Mouse (Mus musculus): ENCODE results near the gene Slc3a1. TPM values are rescaled to one million over a fixed set of nuclear protein-coding genes. Genes with fewer than 3 reads are reported as not detected.

Slc3a1 gene
- polyA plus RNA-seq, 1 experiment from 2014 or later: 0.36 TPM

DNA sequence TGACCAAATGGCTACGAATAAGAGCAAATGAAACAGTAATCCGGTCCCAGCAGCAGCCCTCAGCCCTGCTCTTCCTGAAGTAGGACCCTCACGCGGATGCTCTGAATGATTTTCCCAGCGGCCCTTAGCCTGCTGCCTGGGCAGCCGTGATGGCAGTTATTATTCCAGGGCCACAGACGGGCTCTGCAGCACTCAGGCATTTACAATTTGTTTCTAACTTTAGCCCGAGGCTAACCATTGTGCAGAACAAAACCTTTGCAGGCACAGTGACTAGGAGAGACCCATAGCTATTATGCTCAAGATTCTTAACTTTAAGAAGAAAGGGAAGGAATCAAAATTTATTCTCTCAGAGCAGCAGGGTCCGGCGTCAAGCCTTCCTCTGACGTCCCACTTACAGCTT lies 44.2 kb downstream of the Slc3a1 start:
- Histone ChIP-seq H3K4me3 (no peak overlapping the region), H3K4me2 (replicated peaks) (no peak overlapping the region), H3K9ac (replicated peaks) (no peak overlapping the region), H3K27me3 (no peaks in the 10 kb centered on the region), H3K9me3 (no peaks in the 10 kb centered on the region), H3K4me1 (peaks cover 10% of the 10 kb centered on the region; the same call in 1 of the 2 replicates), H3K27ac (replicated peaks) (0 out of 2 replicates have a peak overlapping the region, but pooled peaks have one; percentile 20), H3K36me3 (peaks cover 47% of the 10 kb centered on the region)
- 0 out of 2 replicates have a peak, but pooled peaks have one; percentile 32 for ATAC-seq (replicated peaks)
- 10% methylated on average over 11 of the region's 11 CpGs for WGBS

DNA sequence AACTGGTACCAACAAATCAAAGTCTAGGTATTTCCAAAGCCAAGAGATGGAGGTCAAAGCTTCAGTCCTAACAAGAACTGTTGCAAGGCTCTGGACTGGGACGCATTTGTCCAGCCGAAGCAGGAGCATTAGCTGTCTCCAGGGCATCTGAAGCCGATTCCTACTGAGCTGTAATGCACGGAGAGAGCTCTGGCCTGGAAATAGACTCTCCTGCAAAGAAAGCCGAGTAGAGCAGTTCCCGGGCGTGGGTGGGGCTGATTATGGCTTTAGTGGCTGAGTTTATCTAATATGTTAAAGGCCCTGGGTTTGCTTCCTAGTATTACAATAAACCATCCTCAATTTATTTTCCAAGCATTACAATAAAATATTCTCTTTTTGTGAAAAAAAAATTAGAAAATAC lies 45.0 kb downstream of the Slc3a1 start:
- H3K4me2 ChIP-seq (replicated peaks): no peak overlapping the region
- peaks cover 10% of the 10 kb centered on the region; the same call in 1 of the 2 replicates for H3K4me1 ChIP-seq
- ATAC-seq (replicated peaks): 0 out of 2 replicates have a peak, but pooled peaks have one; percentile 4
- H3K9me3 ChIP-seq: no peaks in the 10 kb centered on the region
- no peak overlapping the region for H3K4me3 ChIP-seq
- H3K9ac ChIP-seq (replicated peaks): no peak overlapping the region
- 31% methylated on average over 7 of the region's 7 CpGs for WGBS
- H3K27ac ChIP-seq (replicated peaks): no peak overlapping the region
- H3K27me3 ChIP-seq: no peaks in the 10 kb centered on the region
- H3K36me3 ChIP-seq: peaks cover 52% of the 10 kb centered on the region

DNA sequence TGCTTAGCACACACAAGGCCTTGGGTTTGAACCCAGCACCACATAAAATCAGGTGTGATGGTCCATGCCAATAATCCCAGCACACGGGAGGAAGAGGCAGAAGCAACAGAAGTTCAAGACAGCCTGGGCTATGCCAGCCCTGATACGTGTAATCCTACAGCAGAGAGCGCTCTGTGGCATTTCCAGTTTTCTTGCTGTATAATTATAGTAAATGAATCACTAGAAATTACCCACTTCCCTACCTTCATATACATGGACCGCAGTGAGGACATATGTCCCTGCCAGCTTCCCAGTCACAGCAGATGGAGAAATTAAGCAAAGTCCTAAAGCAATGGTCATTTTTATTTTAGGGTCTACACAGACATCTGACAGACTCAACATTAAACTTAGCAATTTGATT lies 45.9 kb downstream of the Slc3a1 start:
- H3K9me3 ChIP-seq: no peaks in the 10 kb centered on the region
- no peak overlapping the region for H3K4me3 ChIP-seq
- no peak overlapping the region for H3K4me2 ChIP-seq (replicated peaks)
- peaks cover 54% of the 10 kb centered on the region for H3K36me3 ChIP-seq
- no peak for ATAC-seq (replicated peaks)
- no peak overlapping the region for H3K27ac ChIP-seq (replicated peaks)
- no peak overlapping the region for H3K9ac ChIP-seq (replicated peaks)
- WGBS: 90% methylated on average over 4 of the region's 4 CpGs
- H3K4me1 ChIP-seq: peaks cover 10% of the 10 kb centered on the region; the same call in 1 of the 2 replicates
- no peaks in the 10 kb centered on the region for H3K27me3 ChIP-seq

DNA sequence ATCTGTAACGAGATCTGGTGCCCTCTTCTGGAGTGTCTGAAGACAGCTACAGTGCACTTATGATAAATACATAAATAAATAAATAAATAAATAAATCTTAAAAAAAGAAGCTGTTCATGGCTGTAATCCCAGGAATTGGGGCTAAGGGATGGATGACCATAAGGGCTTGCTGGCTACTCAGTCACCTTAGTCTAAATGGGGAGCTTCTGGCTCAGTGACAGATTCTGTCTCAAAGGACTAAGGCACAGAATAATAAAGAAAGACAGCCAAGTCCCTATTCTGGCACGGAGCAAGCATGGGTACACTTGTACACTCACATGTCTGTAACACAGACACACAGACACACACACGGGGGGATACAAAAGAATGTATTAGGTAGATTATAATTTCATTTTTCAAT lies 51.1 kb downstream of the Slc3a1 start:
- Histone ChIP-seq H3K4me1 (no peaks in the 10 kb centered on the region), H3K4me3 (no peak overlapping the region), H3K9ac (replicated peaks) (no peak overlapping the region), H3K27me3 (no peaks in the 10 kb centered on the region), H3K27ac (replicated peaks) (no peak overlapping the region), H3K4me2 (replicated peaks) (no peak overlapping the region), H3K36me3 (peaks cover 48% of the 10 kb centered on the region), H3K9me3 (no peaks in the 10 kb centered on the region)
- 79% methylated on average over 3 of the region's 3 CpGs for WGBS
- no peak for ATAC-seq (replicated peaks)

DNA sequence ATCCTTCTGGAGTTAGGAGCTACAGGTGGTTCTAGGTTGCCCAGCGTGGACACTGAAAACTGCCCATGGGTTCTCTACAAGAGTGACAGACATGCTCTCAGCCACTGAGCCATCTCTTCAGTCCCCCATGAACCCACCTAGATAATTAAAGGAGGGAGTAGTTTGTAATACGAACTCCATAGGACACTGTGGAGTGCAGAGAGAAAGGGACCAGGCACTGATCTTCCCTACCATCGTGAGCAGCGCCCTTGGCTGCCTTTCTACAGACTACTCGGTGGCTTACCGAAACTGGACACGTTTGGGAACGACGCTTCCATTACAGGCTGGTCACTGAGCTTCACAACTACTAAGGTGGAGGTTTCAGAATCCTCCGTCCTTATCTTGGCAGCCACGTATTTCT lies 52.6 kb downstream of the Slc3a1 start:
- H3K9me3 ChIP-seq: no peaks in the 10 kb centered on the region
- H3K9ac ChIP-seq (replicated peaks): no peak overlapping the region
- WGBS: 97% methylated on average over 11 of the region's 11 CpGs
- no peak for ATAC-seq (replicated peaks)
- H3K36me3 ChIP-seq: peaks cover 43% of the 10 kb centered on the region
- no peak overlapping the region for H3K27ac ChIP-seq (replicated peaks)
- no peaks in the 10 kb centered on the region for H3K27me3 ChIP-seq
- H3K4me3 ChIP-seq: no peak overlapping the region
- no peak overlapping the region for H3K4me2 ChIP-seq (replicated peaks)
- no peaks in the 10 kb centered on the region for H3K4me1 ChIP-seq

DNA sequence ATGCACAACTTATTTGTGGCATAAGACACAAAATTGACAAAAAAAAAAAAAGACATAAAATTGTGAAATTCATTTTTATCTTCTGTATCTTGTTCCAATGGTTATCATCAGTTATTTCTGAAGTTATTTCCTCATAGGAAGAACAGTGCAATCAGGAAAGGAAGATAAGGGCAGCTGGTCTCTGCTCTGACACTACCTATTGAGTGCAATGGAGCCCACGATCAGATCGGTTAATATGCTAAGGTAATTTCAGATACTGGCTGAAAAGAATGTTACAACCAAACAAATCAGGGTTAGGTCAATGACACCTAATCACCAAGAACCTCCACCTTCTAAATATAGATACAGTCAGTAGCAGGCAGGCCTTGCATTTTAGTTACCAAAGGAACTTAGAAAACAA lies 57.2 kb downstream of the Slc3a1 start:
- Histone ChIP-seq H3K4me2 (replicated peaks) (no peak overlapping the region), H3K4me1 (peaks cover 17% of the 10 kb centered on the region), H3K36me3 (peaks cover 10% of the 10 kb centered on the region), H3K9me3 (no peaks in the 10 kb centered on the region), H3K9ac (replicated peaks) (no peak overlapping the region), H3K27me3 (no peaks in the 10 kb centered on the region), H3K4me3 (no peak overlapping the region), H3K27ac (replicated peaks) (no peak overlapping the region)
- 94% methylated on average over 2 of the region's 2 CpGs for WGBS
- ATAC-seq (replicated peaks): no peak

DNA sequence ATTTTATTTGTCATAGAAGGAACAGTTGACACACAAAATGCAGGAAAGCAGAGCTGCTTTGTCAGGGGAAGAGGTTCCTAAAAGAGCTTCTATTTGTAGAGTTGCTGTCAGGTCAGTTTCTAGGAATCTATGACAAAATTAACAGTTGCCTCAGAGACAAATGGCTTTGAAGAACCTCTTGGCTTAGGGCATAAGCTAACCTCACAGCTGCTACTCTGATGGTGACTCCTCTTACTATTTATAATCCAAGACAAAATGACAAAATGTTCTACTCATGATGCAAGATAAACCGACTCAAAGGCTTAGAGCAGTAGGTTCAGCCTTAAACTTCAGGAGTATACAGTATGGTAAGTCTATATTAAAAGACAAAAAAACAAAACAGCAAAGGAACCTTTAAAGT lies 58.3 kb downstream of the Slc3a1 start:
- no peak overlapping the region for H3K9ac ChIP-seq (replicated peaks)
- no peak overlapping the region for H3K4me3 ChIP-seq
- peaks cover under 1% of the 10 kb centered on the region; the same call in 1 of the 2 replicates for H3K36me3 ChIP-seq
- H3K27ac ChIP-seq (replicated peaks): no peak overlapping the region
- 97% methylated on average over 1 of the region's 1 CpGs for WGBS
- no peak overlapping the region for H3K4me2 ChIP-seq (replicated peaks)
- H3K9me3 ChIP-seq: no peaks in the 10 kb centered on the region
- ATAC-seq (replicated peaks): no peak
- peaks cover 23% of the 10 kb centered on the region for H3K4me1 ChIP-seq
- H3K27me3 ChIP-seq: no peaks in the 10 kb centered on the region

DNA sequence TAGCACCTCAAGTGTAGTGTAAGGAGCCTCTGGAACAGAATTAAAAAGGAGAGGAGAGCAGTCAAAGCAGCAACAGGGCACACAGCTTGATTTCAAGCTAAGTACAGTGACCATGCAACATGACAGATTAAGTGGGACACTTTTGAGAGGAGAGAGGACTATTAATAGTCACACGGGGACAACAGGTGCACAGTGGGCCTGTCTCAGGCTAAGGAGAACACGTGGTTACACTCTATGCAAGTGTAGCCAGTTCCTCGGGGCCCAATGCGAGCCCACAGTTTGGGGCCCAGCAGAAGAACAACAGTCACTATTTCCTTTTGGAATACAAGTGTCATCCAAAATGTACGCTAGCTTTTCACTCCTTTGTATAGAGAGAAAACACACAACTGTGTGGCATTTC lies 59.4 kb downstream of the Slc3a1 start:
- no peak for ATAC-seq (replicated peaks)
- Histone ChIP-seq H3K27me3 (no peaks in the 10 kb centered on the region), H3K36me3 (no peaks in the 10 kb centered on the region), H3K9ac (replicated peaks) (no peak overlapping the region), H3K4me3 (no peak overlapping the region), H3K4me1 (peaks cover 24% of the 10 kb centered on the region), H3K27ac (replicated peaks) (no peak overlapping the region), H3K9me3 (no peaks in the 10 kb centered on the region), H3K4me2 (replicated peaks) (no peak overlapping the region)
- WGBS: 85% methylated on average over 5 of the region's 5 CpGs

DNA sequence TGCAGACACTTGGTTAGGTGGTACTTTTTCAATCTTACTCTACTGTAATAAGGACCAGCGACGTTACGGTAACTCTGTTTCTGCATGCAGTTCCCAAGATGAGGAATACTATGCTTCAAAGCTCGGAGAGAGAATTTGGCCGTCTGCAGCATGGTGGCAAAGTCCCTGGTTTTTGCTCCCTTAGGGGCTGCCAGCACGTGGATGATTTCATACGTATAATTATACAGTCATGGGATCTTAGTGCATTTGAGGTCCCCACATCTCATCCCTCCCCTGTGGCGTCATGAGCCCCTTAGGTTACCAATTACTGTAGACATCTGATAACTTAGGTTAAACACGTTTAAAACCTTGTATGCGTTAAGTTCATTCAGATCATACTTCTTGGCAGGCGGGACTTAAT lies 60.2 kb downstream of the Slc3a1 start:
- Histone ChIP-seq H3K4me2 (replicated peaks) (no peak overlapping the region), H3K4me1 (peaks cover 24% of the 10 kb centered on the region), H3K4me3 (no peak overlapping the region), H3K27me3 (no peaks in the 10 kb centered on the region), H3K36me3 (no peaks in the 10 kb centered on the region), H3K9ac (replicated peaks) (no peak overlapping the region), H3K27ac (replicated peaks) (no peak overlapping the region), H3K9me3 (no peaks in the 10 kb centered on the region)
- ATAC-seq (replicated peaks): no peak
- WGBS: 88% methylated on average over 11 of the region's 11 CpGs

DNA sequence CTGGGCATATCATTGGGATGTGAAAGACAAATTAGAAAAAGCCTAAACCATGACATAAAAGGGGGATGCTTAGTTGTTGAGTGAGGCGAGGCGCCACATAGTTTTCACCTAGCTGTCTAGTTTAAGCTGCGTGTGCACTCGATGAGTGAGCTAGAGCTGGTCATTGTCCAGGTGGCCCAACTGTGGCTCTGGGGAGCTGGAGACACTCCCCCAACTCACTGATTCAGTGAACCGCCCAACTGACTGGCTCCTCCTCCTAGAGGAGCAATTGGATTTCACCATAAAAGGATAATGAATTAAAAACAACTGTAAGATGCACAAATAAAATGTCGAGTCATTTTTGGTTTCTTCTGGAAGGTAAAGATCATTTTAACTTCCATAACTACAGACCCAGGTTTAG lies 60.8 kb downstream of the Slc3a1 start:
- Histone ChIP-seq H3K27me3 (no peaks in the 10 kb centered on the region), H3K4me3 (peak overlapping the region; percentile 100), H3K9ac (replicated peaks) (peak overlapping the region; percentile 88), H3K4me1 (peaks cover 24% of the 10 kb centered on the region), H3K36me3 (no peaks in the 10 kb centered on the region), H3K27ac (replicated peaks) (no peak overlapping the region), H3K9me3 (no peaks in the 10 kb centered on the region), H3K4me2 (replicated peaks) (peak overlapping the region; percentile 94)
- ATAC-seq (replicated peaks): no peak
- WGBS: 42% methylated on average over 6 of the region's 6 CpGs

DNA sequence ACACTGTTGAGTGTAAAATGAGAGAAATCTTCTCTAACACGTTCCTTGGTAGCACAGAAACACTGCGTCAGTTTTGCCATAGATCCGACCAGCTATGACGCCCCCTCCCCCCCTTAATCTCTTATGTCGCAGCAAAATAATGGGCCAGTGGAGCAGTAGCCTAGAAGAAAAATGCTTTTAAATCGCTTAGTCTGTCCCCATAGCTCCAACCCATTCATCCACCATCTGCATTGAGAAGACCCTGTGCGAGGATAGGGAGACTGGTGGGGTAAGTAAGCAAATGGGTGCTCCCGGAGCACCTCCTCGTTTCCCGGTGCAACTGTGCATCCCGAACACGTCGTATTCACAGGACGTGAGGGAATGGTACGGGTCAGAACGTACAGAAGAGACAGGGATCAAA lies 61.4 kb downstream of the Slc3a1 start:
- no peaks in the 10 kb centered on the region for H3K9me3 ChIP-seq
- H3K4me3 ChIP-seq: peak overlapping the region; percentile 100
- peak overlapping the region; percentile 88 for H3K9ac ChIP-seq (replicated peaks)
- peak overlapping the region; percentile 94 for H3K4me2 ChIP-seq (replicated peaks)
- peak overlapping the region; percentile 89 for H3K27ac ChIP-seq (replicated peaks)
- no peaks in the 10 kb centered on the region for H3K27me3 ChIP-seq
- H3K36me3 ChIP-seq: no peaks in the 10 kb centered on the region
- peaks cover 24% of the 10 kb centered on the region for H3K4me1 ChIP-seq
- peak; percentile 11 for ATAC-seq (replicated peaks)
- under 1% methylated on average over 16 of the region's 16 CpGs for WGBS

DNA sequence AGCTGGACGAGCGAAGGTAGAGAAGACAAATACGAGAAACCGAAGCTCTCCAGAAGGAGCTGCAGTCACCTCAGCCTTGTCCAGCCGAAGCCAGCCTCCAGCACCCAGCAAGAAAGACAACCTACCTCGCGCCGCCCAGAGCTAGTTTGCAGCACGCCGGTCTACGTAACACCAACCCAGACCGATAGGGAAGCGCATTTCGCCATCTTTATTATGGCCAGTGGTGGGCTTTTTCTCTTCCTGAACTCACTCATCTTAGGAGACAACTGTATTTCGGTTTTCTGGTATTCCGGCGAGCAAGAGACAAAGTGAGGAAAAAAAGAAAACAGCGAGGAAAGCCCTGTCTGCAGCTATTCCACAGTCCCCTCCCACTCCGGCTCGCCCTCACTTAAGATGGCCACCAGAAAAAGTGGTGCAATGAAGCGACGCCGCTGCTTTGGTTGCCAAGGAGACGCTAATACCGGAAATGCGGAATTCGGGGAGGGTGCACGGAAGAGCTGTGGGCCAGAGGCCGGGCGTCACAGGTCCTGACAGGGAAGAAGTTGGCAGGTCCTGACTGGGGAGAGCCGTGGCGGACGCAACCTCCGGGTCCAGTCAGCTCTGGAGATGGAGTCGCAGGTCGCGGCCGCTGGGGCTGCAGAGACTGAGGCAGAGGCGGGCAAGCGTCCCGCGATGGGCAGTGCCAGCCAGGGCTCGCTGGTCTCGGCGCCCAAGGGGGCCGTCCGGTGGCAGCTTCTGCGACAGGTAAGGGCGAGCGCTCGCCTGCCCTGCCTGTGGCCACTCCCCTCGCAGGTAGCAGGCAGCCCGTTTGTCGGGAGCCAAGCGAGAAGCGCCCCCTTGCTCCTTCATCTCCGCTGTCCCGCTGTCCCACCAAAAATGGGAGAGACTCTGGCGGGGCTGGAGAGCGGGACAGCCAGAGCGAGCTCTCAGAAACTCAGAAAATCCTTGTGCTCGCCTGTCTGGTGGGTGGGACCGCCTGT lies 62.2 kb downstream of the Slc3a1 start, which contains the start of the genes Prepl and Camkmt:
Gene Prepl, minus strand, starts transcription at position 122 of the 980 bp plus-strand sequence.
Gene Camkmt, plus strand, starts transcription at position 433 of the 980 bp plus-strand sequence.
- H3K9ac ChIP-seq (replicated peaks): peak within 1 kb of the TSS; percentile 88
- no peaks in the 10 kb centered on the region for H3K27me3 ChIP-seq
- peak within 1 kb of the TSS; percentile 94 for H3K4me2 ChIP-seq (replicated peaks)
- no peaks in the 10 kb centered on the region for H3K9me3 ChIP-seq
- under 1% methylated on average over 62 of the region's 63 CpGs for WGBS
- peaks cover 24% of the 10 kb centered on the region for H3K4me1 ChIP-seq
- peak; percentile 99 for ATAC-seq (replicated peaks)
- peak within 1 kb of the TSS; percentile 100 for H3K4me3 ChIP-seq
- H3K36me3 ChIP-seq: no peaks in the 10 kb centered on the region
- peak within 1 kb of the TSS; percentile 89 for H3K27ac ChIP-seq (replicated peaks)
